Mouse (Mus musculus) heart, embryonic 13.5 days (tissue): Measurements from ENCODE around the gene Tbx10. TPM values are rescaled to one million over a fixed set of nuclear protein-coding genes. Genes with fewer than 3 reads are reported as not detected.

Source experiments
- ATAC-seq: fragments of 200-750 bp; cut with Nextera tagmentation; 2 replicates; pipeline ENCODE4 v1.8.0; 2017; ENCODE audit warnings: moderate TSS enrichment; ENCODE audit not compliant: insufficient number of reproducible peaks, low FRiP score, low TSS enrichment; ENCODE audit errors: extremely low read depth
- H3K27ac ChIP-seq: fragments of 300-500 bp; sonication (generic); replicated peaks from 2 replicates; pipeline ENCODE4 v1.5.1; 2015; ENCODE audit warnings: moderate library complexity, mild to moderate bottlenecking, inconsistent platforms
- H3K27me3 ChIP-seq: fragments of 300-500 bp; sonication (generic); replicated peaks from 2 replicates; pipeline ENCODE4 v1.6.1; 2015; ENCODE audit warnings: mild to moderate bottlenecking, inconsistent platforms
- H3K36me3 ChIP-seq: fragments of 300-500 bp; sonication (generic); 2 replicates; pipeline ENCODE4 v1.6.1; 2015; ENCODE audit warnings: mild to moderate bottlenecking, inconsistent platforms
- H3K4me1 ChIP-seq: fragments of 300-500 bp; sonication (generic); 2 replicates; pipeline ENCODE4 v1.6.1; 2015; ENCODE audit warnings: inconsistent platforms
- H3K4me2 ChIP-seq: fragments of 300-500 bp; sonication (generic); 2 replicates; pipeline ENCODE4 v1.6.1; 2015; ENCODE audit warnings: inconsistent platforms, mild to moderate bottlenecking, moderate library complexity
- H3K4me3 ChIP-seq: fragments of 300-500 bp; sonication (generic); 2 replicates; pipeline ENCODE4 v1.5.1; 2015; ENCODE audit warnings: moderate library complexity, mild to moderate bottlenecking, inconsistent platforms
- H3K9ac ChIP-seq: fragments of 300-500 bp; sonication (generic); 2 replicates; pipeline ENCODE4 v1.6.1; 2015; ENCODE audit warnings: inconsistent platforms, mild to moderate bottlenecking, moderate library complexity
- H3K9me3 ChIP-seq: fragments of 300-500 bp; sonication (generic); 2 replicates; pipeline ENCODE4 v1.6.1; 2016; ENCODE audit warnings: inconsistent platforms
- WGBS: fragments of 180-500 bp; shearing (Covaris S2); methylation state at CpG from one replicate; pipeline ENCODE4 v1.1.7; 2015; ENCODE audit warnings: mixed read lengths; 5-methylcytosine and 5-hydroxymethylcytosine counted together
- polyA plus RNA-seq: library from polyadenylated mRNA; unstranded; fragments of >200 nt; fragmentation: Nextera tagmentation; extraction: Ambion mirVana; gene quantifications from 2 replicates; pipeline ENCODE4 v1.2.1, GENCODE M21; 2015

Gene Tbx10
- not detected in 2 replicates for polyA plus RNA-seq

GRCm38 (mm10) chr19:3992416-3992815 lies at the start of gene Tbx10:
Tbx10 (plus strand) TSS chr19:3992752.
- Histone ChIP-seq H3K9ac (no peak within 1 kb of the TSS), H3K4me1 (peaks cover 3% of the 10 kb centered on the region; the same call in 1 of the 2 replicates), H3K4me3 (no peak within 1 kb of the TSS), H3K4me2 (no peak within 1 kb of the TSS), H3K27me3 (peaks cover 4% of the 10 kb centered on the region; the same call in 1 of the 2 replicates), H3K36me3 (peaks cover 4% of the 10 kb centered on the region; the same call in 1 of the 2 replicates), H3K27ac (no peak within 1 kb of the TSS), H3K9me3 (0 out of 2 replicates have a peak, but pooled peaks cover 3% of the 10 kb centered on the region)
- ATAC-seq, result no peak
- WGBS, result 43% methylated on average over 5 of the region's 5 CpGs

DNA sequence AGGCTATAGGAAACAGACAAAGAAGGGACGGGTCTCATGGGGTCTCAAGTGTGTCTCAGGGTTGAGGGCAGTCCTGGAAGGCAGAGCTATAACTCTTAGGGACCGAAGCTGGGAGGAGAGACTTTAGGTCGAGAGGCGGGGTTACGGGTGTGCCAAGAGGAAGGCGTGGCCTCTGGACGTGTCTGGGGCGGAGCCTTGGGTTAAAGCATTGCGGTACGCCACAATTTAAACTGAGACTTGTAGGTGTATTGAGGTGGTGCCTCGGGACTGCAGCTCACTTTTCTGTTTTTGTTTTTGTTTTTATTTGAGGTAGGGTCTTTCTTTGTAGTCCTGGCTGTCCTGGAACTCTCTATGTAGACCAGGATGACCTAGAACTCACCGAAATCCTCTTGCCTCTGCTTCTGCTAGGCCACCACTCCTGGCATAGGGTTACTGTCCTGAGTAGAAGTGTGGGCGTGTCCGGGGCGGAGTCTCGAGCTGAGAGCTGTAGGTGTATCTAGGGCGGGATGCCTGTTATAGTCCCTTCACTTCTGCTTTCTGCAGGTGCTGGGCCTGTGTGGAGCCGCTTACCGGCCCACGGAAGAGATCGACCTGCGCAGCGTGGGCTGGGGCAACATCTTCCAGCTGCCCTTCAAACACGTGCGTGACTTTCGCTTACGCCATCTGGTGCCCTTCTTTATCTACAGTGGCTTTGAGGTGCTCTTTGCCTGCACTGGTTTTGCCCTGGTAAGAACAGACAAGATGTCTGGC lies 49.4 kb upstream of the Tbx10 start:
- peaks cover 12% of the 10 kb centered on the region for H3K4me1 ChIP-seq
- peaks cover 25% of the 10 kb centered on the region for H3K27me3 ChIP-seq
- no peak for ATAC-seq
- peak overlapping the region; percentile 65 for H3K4me2 ChIP-seq
- H3K36me3 ChIP-seq, result no peaks in the 10 kb centered on the region
- no peak overlapping the region for H3K27ac ChIP-seq
- H3K9me3 ChIP-seq, result no peaks in the 10 kb centered on the region
- H3K4me3 ChIP-seq, result peak overlapping the region; percentile 40
- peak overlapping the region; percentile 40 for H3K9ac ChIP-seq
- WGBS, result 15% methylated on average over 27 of the region's 27 CpGs

DNA sequence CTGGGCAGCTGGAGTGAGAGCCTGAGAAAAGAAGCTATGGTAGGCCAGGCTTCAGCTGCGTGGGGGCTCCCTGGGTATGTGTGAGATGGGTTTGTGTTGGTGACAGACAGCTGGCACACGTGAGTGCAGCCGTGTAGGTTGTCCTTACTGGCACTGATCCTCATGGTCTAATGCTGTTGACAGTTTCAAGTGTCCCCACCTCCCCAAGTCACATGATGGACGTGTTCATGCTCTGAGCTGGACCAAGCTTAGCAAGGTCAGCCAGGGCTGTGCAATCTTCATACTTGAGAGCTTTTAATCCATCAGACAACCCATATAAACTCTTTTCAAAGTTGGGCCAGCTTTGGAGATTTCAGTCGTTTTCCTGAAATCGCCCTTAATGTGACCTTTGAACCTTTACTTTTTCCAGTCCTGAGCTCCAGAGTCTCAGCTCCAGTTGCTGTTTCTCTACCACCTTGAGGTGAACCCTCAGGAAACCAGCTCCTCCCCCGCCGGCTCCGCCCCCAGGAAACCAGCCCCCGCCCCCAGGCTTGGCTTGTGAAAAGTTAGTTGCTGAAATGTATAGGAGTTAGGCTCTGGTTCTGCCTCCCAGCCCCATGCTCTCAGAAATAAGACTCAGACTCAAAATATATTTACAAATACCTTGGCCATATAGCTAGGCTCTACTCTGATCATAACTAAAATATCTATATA lies 46.5 kb upstream of the Tbx10 start:
- WGBS, result 20% methylated on average over 10 of the region's 10 CpGs
- peaks cover 25% of the 10 kb centered on the region for H3K27me3 ChIP-seq
- ATAC-seq, result peak; percentile 32; the same call in 1 of the 2 replicates
- peak overlapping the region; percentile 58 for H3K9ac ChIP-seq
- H3K9me3 ChIP-seq, result 0 out of 2 replicates have a peak, but pooled peaks cover 3% of the 10 kb centered on the region
- no peaks in the 10 kb centered on the region for H3K36me3 ChIP-seq
- H3K4me2 ChIP-seq, result 0 out of 2 replicates have a peak overlapping the region, but pooled peaks have one; percentile 11
- no peak overlapping the region for H3K4me3 ChIP-seq
- H3K27ac ChIP-seq, result peak overlapping the region; percentile 54
- H3K4me1 ChIP-seq, result peaks cover 12% of the 10 kb centered on the region

DNA sequence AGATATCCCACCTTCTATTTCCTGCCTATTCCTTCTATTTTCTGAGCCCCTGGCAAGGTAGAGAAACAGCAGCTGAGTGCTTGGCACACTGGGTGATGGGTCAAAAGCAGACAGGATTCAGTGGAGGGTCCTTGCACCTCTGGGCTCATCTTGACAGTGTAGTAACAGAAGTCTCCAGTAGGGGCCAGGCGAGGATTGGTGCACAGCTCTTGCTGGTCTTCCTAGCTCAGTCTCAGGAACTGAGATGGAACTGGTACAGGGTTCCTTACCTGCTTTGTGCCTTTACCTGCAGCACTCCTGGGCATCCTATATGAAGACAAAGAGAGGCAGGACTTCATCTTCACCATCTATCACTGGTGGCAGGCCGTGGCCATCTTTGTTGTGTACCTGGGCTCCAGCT lies 45.8 kb upstream of the Tbx10 start:
- Histone ChIP-seq H3K4me1 (peaks cover 12% of the 10 kb centered on the region), H3K27ac (peak overlapping the region; percentile 54), H3K36me3 (no peaks in the 10 kb centered on the region), H3K9ac (no peak overlapping the region), H3K9me3 (0 out of 2 replicates have a peak, but pooled peaks cover 3% of the 10 kb centered on the region), H3K4me2 (no peak overlapping the region), H3K4me3 (no peak overlapping the region), H3K27me3 (peaks cover 25% of the 10 kb centered on the region)
- ATAC-seq, result no peak
- 17% methylated on average over 2 of the region's 2 CpGs for WGBS

GRCm38 (mm10) chr19:3947813-3948212 lies 44.7 kb upstream of the Tbx10 start:
- no peak overlapping the region for H3K4me3 ChIP-seq
- peaks cover 12% of the 10 kb centered on the region for H3K4me1 ChIP-seq
- no peak overlapping the region for H3K4me2 ChIP-seq
- WGBS, result 76% methylated on average over 3 of the region's 3 CpGs
- no peak overlapping the region for H3K9ac ChIP-seq
- 0 out of 2 replicates have a peak, but pooled peaks cover 3% of the 10 kb centered on the region for H3K9me3 ChIP-seq
- no peak overlapping the region for H3K27ac ChIP-seq
- H3K36me3 ChIP-seq, result no peaks in the 10 kb centered on the region
- peaks cover 16% of the 10 kb centered on the region for H3K27me3 ChIP-seq
- no peak for ATAC-seq

DNA sequence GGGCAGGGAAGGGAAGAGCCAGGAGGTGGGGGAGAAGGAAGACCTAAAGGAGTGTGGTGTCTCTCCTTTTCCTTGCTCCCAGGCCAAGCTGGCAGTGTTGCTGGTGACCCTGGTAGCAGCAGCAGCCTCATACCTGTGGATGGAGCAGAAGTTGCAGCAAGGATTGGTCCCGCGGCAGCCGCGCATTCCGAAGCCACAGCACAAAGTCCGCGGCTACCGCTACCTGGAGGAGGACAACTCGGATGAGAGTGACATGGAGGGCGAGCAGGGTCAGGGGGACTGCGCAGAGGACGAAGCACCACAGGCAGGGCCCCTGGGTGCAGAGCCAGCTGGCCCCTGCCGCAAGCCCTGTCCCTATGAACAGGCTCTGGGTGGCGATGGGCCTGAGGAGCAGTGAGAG lies 44.0 kb upstream of the Tbx10 start:
- H3K4me1 ChIP-seq, result peaks cover 12% of the 10 kb centered on the region
- no peak overlapping the region for H3K4me3 ChIP-seq
- WGBS, result 65% methylated on average over 14 of the region's 14 CpGs
- 0 out of 2 replicates have a peak, but pooled peaks cover 3% of the 10 kb centered on the region for H3K9me3 ChIP-seq
- no peak overlapping the region for H3K27ac ChIP-seq
- peaks cover 9% of the 10 kb centered on the region for H3K27me3 ChIP-seq
- H3K4me2 ChIP-seq, result no peak overlapping the region
- no peak for ATAC-seq
- no peaks in the 10 kb centered on the region for H3K36me3 ChIP-seq
- no peak overlapping the region for H3K9ac ChIP-seq

GRCm38 (mm10) chr19:3950331-3950730 lies 42.2 kb upstream of the Tbx10 start:
- Histone ChIP-seq H3K4me3 (no peak overlapping the region), H3K4me2 (no peak overlapping the region), H3K9ac (no peak overlapping the region), H3K9me3 (0 out of 2 replicates have a peak, but pooled peaks cover 3% of the 10 kb centered on the region), H3K4me1 (peaks cover 12% of the 10 kb centered on the region), H3K27me3 (peaks cover 6% of the 10 kb centered on the region; the same call in 1 of the 2 replicates), H3K27ac (no peak overlapping the region), H3K36me3 (no peaks in the 10 kb centered on the region)
- WGBS, result 80% methylated on average over 3 of the region's 3 CpGs
- ATAC-seq, result no peak

DNA sequence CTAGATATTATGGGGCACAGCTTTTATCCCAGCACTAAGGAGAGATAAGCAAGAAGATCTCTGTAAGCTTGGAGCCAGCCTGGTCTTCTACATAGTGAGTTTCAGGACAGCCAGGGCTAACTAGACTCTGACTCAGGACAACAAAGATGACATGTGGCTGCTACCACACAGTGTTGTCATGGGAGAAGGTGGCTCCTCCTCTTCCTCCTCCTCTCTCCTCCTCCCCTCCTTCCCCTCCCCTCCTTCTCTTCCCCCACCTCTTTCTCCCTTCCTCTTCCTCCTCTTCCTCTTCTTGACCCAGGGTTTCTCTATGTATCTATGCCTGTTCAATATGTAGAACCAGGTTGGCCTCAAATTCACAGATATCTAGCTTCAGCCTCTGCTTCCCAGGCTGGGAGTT lies 41.1 kb upstream of the Tbx10 start:
- no peak overlapping the region for H3K4me3 ChIP-seq
- H3K36me3 ChIP-seq, result no peaks in the 10 kb centered on the region
- no peak overlapping the region for H3K4me2 ChIP-seq
- H3K4me1 ChIP-seq, result peaks cover 7% of the 10 kb centered on the region
- no peak for ATAC-seq
- no peak overlapping the region for H3K9ac ChIP-seq
- no peak overlapping the region for H3K27ac ChIP-seq
- 0 out of 2 replicates have a peak, but pooled peaks cover 3% of the 10 kb centered on the region for H3K9me3 ChIP-seq
- H3K27me3 ChIP-seq, result peaks cover 6% of the 10 kb centered on the region; the same call in 1 of the 2 replicates

DNA sequence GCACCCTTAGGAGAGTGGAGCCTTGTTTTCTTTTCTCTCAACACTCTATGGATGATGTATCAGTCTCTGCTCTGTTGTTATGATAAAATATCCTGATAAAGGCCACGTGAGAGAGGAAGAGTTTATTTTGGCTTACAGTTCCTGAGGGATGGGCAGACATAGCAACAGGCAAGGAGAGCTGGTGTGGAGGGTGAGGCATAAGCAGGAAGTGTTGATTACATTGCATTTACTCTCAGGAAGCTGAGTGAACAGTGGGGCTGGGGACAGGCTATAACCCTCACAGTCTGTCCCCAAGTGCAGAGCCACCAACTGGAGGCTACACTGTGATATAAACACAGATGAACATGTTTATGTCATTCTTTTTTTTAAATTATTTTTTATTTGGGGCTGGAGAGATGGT lies 40.5 kb upstream of the Tbx10 start:
- Histone ChIP-seq H3K27me3 (peaks cover 6% of the 10 kb centered on the region; the same call in 1 of the 2 replicates), H3K4me2 (no peak overlapping the region), H3K4me1 (peaks cover 5% of the 10 kb centered on the region; the same call in 1 of the 2 replicates), H3K4me3 (no peak overlapping the region), H3K27ac (no peak overlapping the region), H3K36me3 (no peaks in the 10 kb centered on the region), H3K9me3 (0 out of 2 replicates have a peak, but pooled peaks cover 3% of the 10 kb centered on the region), H3K9ac (no peak overlapping the region)
- WGBS, result 14% methylated on average over 1 of the region's 1 CpGs
- ATAC-seq, result no peak

DNA sequence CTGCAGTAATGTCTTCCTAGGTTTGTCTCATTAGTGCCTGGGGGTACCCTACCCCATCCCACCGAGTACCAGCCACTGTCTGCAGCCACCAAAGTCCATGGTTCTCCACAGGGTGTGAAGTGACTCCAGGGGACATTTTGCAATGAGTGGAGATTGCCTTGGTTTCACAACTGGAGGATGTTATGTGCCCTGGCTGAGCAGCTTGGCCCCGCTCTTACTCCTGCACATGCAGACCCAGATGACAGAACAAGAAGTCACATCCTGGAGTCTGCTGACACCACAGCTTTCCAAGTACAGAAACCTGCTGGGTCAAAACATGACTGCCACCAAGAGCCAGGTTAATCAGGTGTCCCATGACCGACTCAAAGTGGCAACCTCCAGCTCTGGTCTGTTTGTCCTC lies 37.5 kb upstream of the Tbx10 start:
- Histone ChIP-seq H3K4me1 (peaks cover 5% of the 10 kb centered on the region; the same call in 1 of the 2 replicates), H3K36me3 (no peaks in the 10 kb centered on the region), H3K27me3 (peaks cover 6% of the 10 kb centered on the region; the same call in 1 of the 2 replicates), H3K27ac (no peak overlapping the region), H3K4me2 (no peak overlapping the region), H3K4me3 (no peak overlapping the region), H3K9ac (no peak overlapping the region), H3K9me3 (0 out of 2 replicates have a peak, but pooled peaks cover 3% of the 10 kb centered on the region)
- 73% methylated on average over 3 of the region's 3 CpGs for WGBS
- ATAC-seq, result no peak

- WGBS, result 19% methylated on average over 4 of the region's 4 CpGs
- Histone ChIP-seq H3K4me2 (no peak overlapping the region), H3K27ac (no peak overlapping the region), H3K36me3 (no peaks in the 10 kb centered on the region), H3K4me3 (no peak overlapping the region), H3K9me3 (0 out of 2 replicates have a peak, but pooled peaks cover 2% of the 10 kb centered on the region), H3K27me3 (peaks cover 6% of the 10 kb centered on the region; the same call in 1 of the 2 replicates), H3K4me1 (peaks cover 5% of the 10 kb centered on the region; the same call in 1 of the 2 replicates), H3K9ac (no peak overlapping the region)
- ATAC-seq, result no peak
Observed at GRCm38 (mm10) chr19:3955804-3956203, 36.7 kb upstream of the Tbx10 start.
